Mouse (Mus musculus): Measurements from ENCODE around the gene Abhd17b. TPM values are rescaled to one million over a fixed set of nuclear protein-coding genes. Genes with fewer than 3 reads are reported as not detected.

Gene Abhd17b
- polyA plus RNA-seq, 1 experiment from 2014 or later = 50.8 TPM

Other genes starting within 250 kb of the Abhd17b start
- gene Gda, start 179.7 kb upstream of the Abhd17b start, polyA plus RNA-seq (2014; fragmentation: Nextera tagmentation; extraction: Ambion mirVana) = 0.34 and 0.36 TPM in 2 replicates
- gene 1110059E24Rik, start 209 bp upstream of the Abhd17b start, polyA plus RNA-seq (2014; fragmentation: Nextera tagmentation; extraction: Ambion mirVana) = 54.2 and 63.9 TPM in 2 replicates
- gene Cemip2, start 125.2 kb downstream of the Abhd17b start, polyA plus RNA-seq (2014; fragmentation: Nextera tagmentation; extraction: Ambion mirVana) = 26.4 and 26.8 TPM in 2 replicates